Comparison of ENCODE assay signal across 7 mouse cellular contexts in the genomic region with DNA sequence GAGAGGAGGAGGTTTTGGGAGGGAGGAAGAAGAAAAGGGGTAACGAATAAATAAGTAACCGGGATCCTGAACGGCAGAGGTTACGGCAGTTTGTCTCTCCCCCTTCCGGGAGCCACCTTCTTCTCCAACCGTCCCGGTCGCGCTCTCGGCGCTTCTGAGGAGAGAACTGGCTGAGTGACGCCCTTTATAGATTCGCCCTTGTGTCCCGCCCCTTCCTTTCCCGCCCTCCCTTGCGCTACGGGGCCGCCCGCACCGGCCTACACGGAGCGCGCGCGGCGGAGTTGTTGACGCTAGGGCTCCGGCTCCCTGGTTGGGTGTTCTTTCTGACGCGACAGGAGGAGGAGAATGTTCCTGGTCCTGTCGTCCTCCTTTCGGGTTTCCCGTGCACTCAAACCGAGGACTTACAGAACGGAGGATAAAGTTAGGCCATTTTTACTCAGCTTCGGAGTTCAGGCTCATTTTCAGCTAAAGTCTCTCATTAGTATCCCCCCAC. TPM values are rescaled to one million over a fixed set of nuclear protein-coding genes. Genes with fewer than 3 reads are reported as not detected.
DNase-seq lines count a peak whose midpoint lies in the region; ATAC-seq lines count a peak whose summit lies in the region.

A gene (minus strand): TSS at position 160 of the 493 bp plus-strand sequence.

- no peaks in the 10 kb centered on the region for H3K9me3 ChIP-seq in embryonic facial prominence, embryonic 10.5 days
- H3K9me3 ChIP-seq in limb, embryonic 10.5 days (replicated peaks), result no peaks in the 10 kb centered on the region
- H3K9me3 ChIP-seq in midbrain, embryonic 13.5 days, result no peaks in the 10 kb centered on the region

- DNase-seq in adrenal gland, postnatal 10 days, result peak; percentile 98
- peak; percentile 98 for DNase-seq in embryonic facial prominence, embryonic 10.5 days (ENCODE audit: low spot score)
- peak; percentile 96 for DNase-seq in kidney, adult 11 months
- peak; percentile 100 for DNase-seq in limb, embryonic 10.5 days (ENCODE audit: low spot score)
- peak; percentile 98 for DNase-seq in spleen, adult 12 weeks (ENCODE audit: low spot score)

- ATAC-seq in granulocyte monocyte progenitor cell, adult 5-6 weeks (replicated peaks; ENCODE audit: poor library complexity, severe bottlenecking), result peak; percentile 75
- peak; percentile 94 for ATAC-seq in midbrain, embryonic 13.5 days

- H3K27me3 ChIP-seq in embryonic facial prominence, embryonic 10.5 days (replicated peaks; ENCODE audit: low read depth, poor library complexity, severe bottlenecking), result peaks cover 4% of the 10 kb centered on the region; the same call in 1 of the 2 replicates
- H3K27me3 ChIP-seq in limb, embryonic 10.5 days (ENCODE audit: low read depth, poor library complexity, severe bottlenecking), result no peaks in the 10 kb centered on the region
- H3K27me3 ChIP-seq in midbrain, embryonic 13.5 days, result no peaks in the 10 kb centered on the region

- peak within 1 kb of the TSS; percentile 64 for H3K4me3 ChIP-seq in embryonic facial prominence, embryonic 10.5 days
- H3K4me3 ChIP-seq in limb, embryonic 10.5 days, result peak within 1 kb of the TSS; percentile 67
- peak within 1 kb of the TSS; percentile 64 for H3K4me3 ChIP-seq in midbrain, embryonic 13.5 days (replicated peaks)

- 0% methylated on average over 36 of the region's 36 CpGs for WGBS in embryonic facial prominence, embryonic 10.5 days
- under 1% methylated on average over 36 of the region's 36 CpGs for WGBS in limb, embryonic 10.5 days
- under 1% methylated on average over 36 of the region's 36 CpGs for WGBS in midbrain, embryonic 13.5 days

- peak within 1 kb of the TSS; percentile 82 for H3K9ac ChIP-seq in midbrain, embryonic 13.5 days (replicated peaks)

- peak within 1 kb of the TSS; percentile 95 for H3K27ac ChIP-seq in embryonic facial prominence, embryonic 10.5 days (replicated peaks)
- peak within 1 kb of the TSS; percentile 97 for H3K27ac ChIP-seq in limb, embryonic 10.5 days
- H3K27ac ChIP-seq in midbrain, embryonic 13.5 days, result peak within 1 kb of the TSS; percentile 97

- peaks cover 47% of the 10 kb centered on the region for H3K4me1 ChIP-seq in embryonic facial prominence, embryonic 10.5 days
- peaks cover 47% of the 10 kb centered on the region for H3K4me1 ChIP-seq in limb, embryonic 10.5 days
- H3K4me1 ChIP-seq in midbrain, embryonic 13.5 days (replicated peaks), result peaks cover 61% of the 10 kb centered on the region

- H3K36me3 ChIP-seq in embryonic facial prominence, embryonic 10.5 days (replicated peaks), result peaks cover 13% of the 10 kb centered on the region; the same call in 1 of the 2 replicates
- H3K36me3 ChIP-seq in limb, embryonic 10.5 days, result 0 out of 2 replicates have a peak, but pooled peaks cover 5% of the 10 kb centered on the region
- H3K36me3 ChIP-seq in midbrain, embryonic 13.5 days, result no peaks in the 10 kb centered on the region

- peak within 1 kb of the TSS; percentile 84 for H3K4me2 ChIP-seq in midbrain, embryonic 13.5 days (replicated peaks)

RNA-seq across cellular contexts. Expression of the gene that starts here (rescaled TPM):
- 10 to 100 TPM; 53.9 to 67.5 TPM for total RNA-seq in adrenal gland, postnatal 10 days (2021)
- 31.3 and 34.9 TPM in 2 replicates for polyA plus RNA-seq in embryonic facial prominence, embryonic 10.5 days (2016; fragmentation: Nextera tagmentation; extraction: Ambion mirVana)
- 153 and 165 TPM in 2 replicates for total RNA-seq in granulocyte monocyte progenitor cell, adult 5-6 weeks (2014; fragmentation: Nextera tagmentation)
- total RNA-seq in granulocyte monocyte progenitor cell, adult 5-6 weeks (2017), result 30.2 and 38.5 TPM in 2 replicates
- 41.8 and 47.0 TPM in 2 replicates for polyA plus RNA-seq in limb, embryonic 10.5 days (2016; fragmentation: Nextera tagmentation; extraction: Ambion mirVana)
- polyA plus RNA-seq in midbrain, embryonic 13.5 days (2015; fragmentation: Nextera tagmentation; extraction: Ambion mirVana), result 22.7 and 24.9 TPM in 2 replicates

Comparison
In these comparisons a context has a peak if more than half of its experiments do, and no peak if none do; other contexts are left out.
1. Peak in every context shown above with its lines: DNase-seq, ATAC-seq, H3K4me3 ChIP-seq and H3K27ac ChIP-seq.